Mouse (Mus musculus): ENCODE measurements at regions not wholly inside any gene's neighbourhood (a gene's known extent, or its start where the extent isn't known, plus 50 kb on each side); places are given as distances from the start of the nearest gene placed in this dataset.

GRCm38 (mm10) chr4:69753086-69753485 is 657.2 kb downstream of the Cdk5rap2 start:
- no peak for DNase-seq (ENCODE audit: low read depth, low spot score)

GRCm38 (mm10) chr4:69739833-69740510 is 670.3 kb downstream of the Cdk5rap2 start:
- DNase-seq (ENCODE audit: low read depth, low spot score), result no peak

All from forelimb bud, embryonic 11.5 days (tissue).